Mouse (Mus musculus) E14TG2a.4 (cell line): ENCODE results near the gene Wfdc2.

ENCODE experiments used
- H3K27me3 ChIP-seq: 2 replicates; pipeline ENCODE4 v1.6.1; 2014; ENCODE audit warnings: low read length, control low read depth; ENCODE audit not compliant: insufficient read depth
- H3K36me3 ChIP-seq: 2 replicates; pipeline ENCODE4 v1.6.1; 2014; ENCODE audit warnings: low read length, control low read depth; ENCODE audit not compliant: insufficient read depth
- H3K4me1 ChIP-seq: replicated peaks from 2 replicates; pipeline ENCODE4 v1.6.1; 2014; ENCODE audit warnings: low read depth, low read length, control low read depth
- H3K4me3 ChIP-seq: replicated peaks from 2 replicates; pipeline ENCODE4 v1.5.1; 2014; ENCODE audit warnings: mild to moderate bottlenecking, low read length
- H3K9me3 ChIP-seq: 2 replicates; pipeline ENCODE4 v1.6.1; 2014; ENCODE audit warnings: low read length, control low read depth
- CTCF ChIP-seq: conservative IDR thresholded peaks from 2 replicates; pipeline ENCODE4 v1.5.1; 2014; ENCODE audit warnings: low read length
- NANOG ChIP-seq: IDR thresholded peaks from 2 replicates; pipeline ENCODE4 v1.6.1; 2014; ENCODE audit warnings: borderline replicate concordance, low read length, mixed read lengths
- POU5F1 ChIP-seq: IDR thresholded peaks from 2 replicates; pipeline ENCODE4 v1.6.1; 2014; ENCODE audit warnings: low read length, borderline replicate concordance

Wfdc2 gene

DNA sequence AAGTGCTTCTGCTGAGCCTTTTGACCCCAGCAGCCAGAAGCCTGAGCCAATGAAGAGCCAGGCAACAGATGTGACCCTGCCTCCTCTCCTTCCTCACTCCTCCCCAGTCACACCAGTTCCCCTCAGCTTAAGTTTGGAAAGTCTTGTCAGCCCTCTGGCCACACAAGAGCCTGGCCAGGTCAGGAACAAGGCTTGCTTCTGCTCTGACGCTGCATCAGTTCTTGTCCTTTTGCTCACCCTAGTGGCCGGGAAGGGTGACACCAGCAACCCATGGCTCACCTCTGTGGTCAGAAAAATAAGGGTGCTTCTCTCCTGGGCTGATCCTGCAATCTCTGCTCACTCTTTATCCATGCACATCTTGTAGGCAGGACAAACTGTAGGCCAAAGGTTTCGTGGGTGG is 41.4 kb upstream of the Wfdc2 start:
- TF ChIP-seq CTCF (peak; percentile 30; the same call in 1 of the 2 replicates), NANOG (no peak)
- H3K9me3 ChIP-seq, result peaks cover 26% of the 10 kb centered on the region
- H3K27me3 ChIP-seq, result no peaks in the 10 kb centered on the region
- H3K36me3 ChIP-seq, result no peaks in the 10 kb centered on the region
- H3K4me1 ChIP-seq, result peaks cover 36% of the 10 kb centered on the region
- no peak overlapping the region for H3K4me3 ChIP-seq

DNA sequence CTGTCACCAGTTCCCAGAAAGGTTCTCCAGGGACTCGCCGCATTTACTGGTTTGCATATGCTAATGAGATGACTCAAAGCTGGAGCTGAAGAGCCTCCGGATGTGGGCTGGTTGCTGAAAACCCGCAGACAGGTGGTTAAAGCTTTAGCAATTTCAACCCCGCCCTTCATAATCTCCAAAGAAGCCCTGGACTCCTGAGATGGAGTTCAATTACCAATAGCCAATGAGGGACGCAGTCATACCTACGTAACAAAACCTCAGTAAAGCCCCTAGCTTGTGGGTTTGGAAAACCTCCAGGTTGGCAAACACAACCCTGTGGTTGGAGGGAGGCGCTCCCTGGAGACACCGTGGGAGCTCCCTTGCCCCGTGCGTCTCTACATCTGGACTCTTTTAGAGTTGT is 40.4 kb upstream of the Wfdc2 start:
- Histone ChIP-seq H3K9me3 (peaks cover 37% of the 10 kb centered on the region), H3K36me3 (no peaks in the 10 kb centered on the region), H3K4me1 (peaks cover 36% of the 10 kb centered on the region), H3K27me3 (no peaks in the 10 kb centered on the region), H3K4me3 (peak overlapping the region; percentile 55)
- TF ChIP-seq NANOG (no peak), POU5F1 (no peak), CTCF (no peak)

DNA sequence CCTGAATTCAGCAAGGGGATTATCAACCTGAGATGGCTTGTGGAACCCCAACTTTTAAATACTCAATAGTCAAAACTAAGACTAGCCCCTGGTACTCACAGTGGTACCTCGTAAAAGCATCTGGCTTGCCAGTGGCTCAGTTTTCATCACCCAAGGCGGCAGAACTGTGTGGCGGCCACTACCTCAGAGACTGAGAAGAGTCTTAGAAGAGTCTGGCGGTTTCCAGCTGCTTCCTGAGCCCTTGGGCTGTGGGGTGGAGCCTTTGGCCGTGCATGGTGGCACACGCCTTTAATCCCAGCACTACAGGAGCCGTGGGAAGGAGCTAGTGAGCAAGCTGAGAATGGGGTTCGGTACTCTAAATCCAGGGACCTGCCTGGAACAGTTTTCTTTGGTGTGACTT is 39.9 kb upstream of the Wfdc2 start:
- peaks cover 36% of the 10 kb centered on the region for H3K4me1 ChIP-seq
- no peaks in the 10 kb centered on the region for H3K27me3 ChIP-seq
- no peak for TF ChIP-seq POU5F1
- no peaks in the 10 kb centered on the region for H3K36me3 ChIP-seq
- peak overlapping the region; percentile 55 for H3K4me3 ChIP-seq
- peaks cover 41% of the 10 kb centered on the region for H3K9me3 ChIP-seq

DNA sequence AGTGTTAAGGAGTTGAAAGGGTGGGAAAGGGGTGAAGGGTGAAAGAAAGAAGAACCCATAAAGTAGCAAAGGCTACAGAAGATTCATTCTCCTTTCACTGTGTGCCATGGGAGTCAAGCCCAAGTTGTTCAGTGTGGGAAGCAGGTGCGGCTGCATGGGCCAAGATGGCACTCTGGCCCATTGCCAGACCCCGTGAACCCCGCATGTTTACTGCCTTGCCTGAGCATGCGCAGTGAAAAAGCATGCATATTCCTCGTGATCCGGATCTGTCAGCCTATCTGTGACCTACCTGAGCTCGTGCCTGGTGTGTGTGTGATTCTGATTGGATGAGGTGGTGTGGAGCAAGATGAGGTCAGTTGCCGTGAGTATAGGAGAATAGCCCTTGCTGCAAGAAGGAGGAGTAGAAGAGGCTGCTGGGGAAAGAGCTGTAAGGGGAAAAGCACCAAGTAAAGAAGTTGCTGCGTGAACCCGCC is 38.9 kb upstream of the Wfdc2 start:
- Histone ChIP-seq H3K4me3 (no peak overlapping the region), H3K27me3 (no peaks in the 10 kb centered on the region), H3K4me1 (peaks cover 32% of the 10 kb centered on the region), H3K36me3 (no peaks in the 10 kb centered on the region), H3K9me3 (peaks cover 49% of the 10 kb centered on the region)
- TF ChIP-seq POU5F1 (no peak), CTCF (no peak), NANOG (no peak)

DNA sequence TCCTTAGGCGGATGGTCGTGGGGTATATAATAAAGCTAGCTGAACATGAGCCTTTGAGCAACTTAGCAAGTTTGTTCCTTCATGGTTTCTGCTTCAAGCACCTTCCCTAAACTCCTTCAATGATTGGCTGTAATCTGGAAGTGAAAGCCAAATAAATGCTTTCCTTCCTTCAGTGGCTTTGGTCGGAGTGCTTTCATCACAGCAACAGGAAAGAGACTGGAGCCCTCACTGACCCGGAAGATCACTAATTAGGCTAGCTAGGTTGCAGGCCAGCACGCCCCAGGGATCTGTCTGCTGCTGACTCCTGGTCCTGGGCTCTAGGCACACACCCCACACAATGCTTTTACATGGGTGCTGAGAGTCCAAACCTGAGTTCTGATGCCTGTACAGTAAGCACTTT is 33.7 kb upstream of the Wfdc2 start:
- H3K36me3 ChIP-seq, result no peaks in the 10 kb centered on the region
- TF ChIP-seq NANOG (no peak), POU5F1 (no peak), CTCF (no peak)
- H3K4me3 ChIP-seq, result no peak overlapping the region
- no peaks in the 10 kb centered on the region for H3K27me3 ChIP-seq
- peaks cover 41% of the 10 kb centered on the region for H3K9me3 ChIP-seq
- peaks cover 19% of the 10 kb centered on the region for H3K4me1 ChIP-seq

DNA sequence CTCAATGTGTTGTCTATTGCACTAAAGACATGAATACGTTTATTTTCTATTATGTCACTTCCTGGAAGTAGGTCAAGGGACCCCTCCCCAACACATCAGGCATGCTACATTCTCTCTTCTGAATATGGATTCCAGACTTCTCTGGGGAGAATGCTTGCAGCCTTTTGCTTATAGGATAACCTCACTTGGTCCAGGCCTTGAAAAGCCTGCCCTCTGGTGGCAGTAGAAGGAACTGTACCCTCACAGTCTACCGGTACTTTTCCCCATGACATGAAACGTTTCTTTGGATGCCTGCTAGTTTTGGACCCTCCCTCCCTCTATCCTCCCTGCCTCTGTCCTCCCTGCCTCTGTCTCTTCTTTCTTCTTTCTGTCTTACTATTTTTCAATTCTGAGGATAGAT is 31.0 kb upstream of the Wfdc2 start:
- TF ChIP-seq POU5F1 (no peak), CTCF (peak; percentile 96), NANOG (no peak)
- Histone ChIP-seq H3K36me3 (no peaks in the 10 kb centered on the region), H3K9me3 (peaks cover 19% of the 10 kb centered on the region), H3K4me3 (no peak overlapping the region), H3K4me1 (peaks cover 31% of the 10 kb centered on the region), H3K27me3 (no peaks in the 10 kb centered on the region)

DNA sequence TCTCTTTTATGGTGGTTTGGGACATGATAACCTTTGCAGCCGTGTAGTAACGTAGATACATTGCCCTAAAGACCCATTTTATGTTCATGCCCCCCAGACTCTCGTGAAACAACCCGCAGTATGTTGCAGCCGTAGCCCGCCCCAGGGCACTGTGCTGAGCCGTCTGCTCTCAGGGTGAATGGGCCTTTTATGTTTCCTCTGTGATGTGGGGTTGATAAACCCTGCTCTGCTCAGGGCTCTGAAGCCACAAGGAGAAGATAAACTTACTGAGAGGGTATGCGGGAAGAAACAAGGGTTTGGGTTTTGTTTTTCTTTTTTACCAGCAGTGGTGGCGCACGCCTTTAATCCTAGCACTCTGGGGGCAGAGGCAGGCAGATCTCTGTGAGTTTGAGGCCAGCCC is 27.9 kb upstream of the Wfdc2 start:
- TF ChIP-seq NANOG, result no peak
- TF ChIP-seq CTCF, result no peak
- TF ChIP-seq POU5F1, result no peak
- Histone ChIP-seq H3K36me3 (no peaks in the 10 kb centered on the region), H3K9me3 (no peaks in the 10 kb centered on the region), H3K4me1 (peaks cover 39% of the 10 kb centered on the region), H3K4me3 (no peak overlapping the region; the same call in 1 of the 2 replicates), H3K27me3 (0 out of 2 replicates have a peak, but pooled peaks cover under 1% of the 10 kb centered on the region)

DNA sequence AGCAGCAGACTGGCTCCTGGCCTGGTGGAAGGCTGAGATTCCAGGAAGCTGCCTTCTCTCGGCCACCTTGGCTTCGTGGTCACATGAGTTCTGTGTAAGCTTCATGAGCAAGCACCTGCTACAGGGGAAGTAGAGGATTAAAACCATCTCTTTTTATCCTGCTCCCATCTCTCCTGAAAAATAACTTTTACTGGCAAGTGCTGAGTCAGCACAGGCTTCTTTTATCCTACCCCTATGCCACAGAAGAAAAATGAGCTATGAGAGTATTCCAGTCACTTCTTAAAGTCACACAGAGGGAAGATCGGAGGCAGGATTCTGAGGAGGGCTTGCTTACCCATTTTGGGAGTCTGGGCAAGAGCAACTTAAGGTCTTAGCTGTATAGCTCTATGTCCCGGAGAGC is 25.2 kb upstream of the Wfdc2 start:
- Histone ChIP-seq H3K9me3 (no peaks in the 10 kb centered on the region), H3K36me3 (no peaks in the 10 kb centered on the region), H3K4me3 (no peak overlapping the region), H3K27me3 (peaks cover 6% of the 10 kb centered on the region), H3K4me1 (peaks cover 42% of the 10 kb centered on the region)
- no peak for TF ChIP-seq POU5F1
- TF ChIP-seq NANOG, result no peak
- TF ChIP-seq CTCF, result no peak

DNA sequence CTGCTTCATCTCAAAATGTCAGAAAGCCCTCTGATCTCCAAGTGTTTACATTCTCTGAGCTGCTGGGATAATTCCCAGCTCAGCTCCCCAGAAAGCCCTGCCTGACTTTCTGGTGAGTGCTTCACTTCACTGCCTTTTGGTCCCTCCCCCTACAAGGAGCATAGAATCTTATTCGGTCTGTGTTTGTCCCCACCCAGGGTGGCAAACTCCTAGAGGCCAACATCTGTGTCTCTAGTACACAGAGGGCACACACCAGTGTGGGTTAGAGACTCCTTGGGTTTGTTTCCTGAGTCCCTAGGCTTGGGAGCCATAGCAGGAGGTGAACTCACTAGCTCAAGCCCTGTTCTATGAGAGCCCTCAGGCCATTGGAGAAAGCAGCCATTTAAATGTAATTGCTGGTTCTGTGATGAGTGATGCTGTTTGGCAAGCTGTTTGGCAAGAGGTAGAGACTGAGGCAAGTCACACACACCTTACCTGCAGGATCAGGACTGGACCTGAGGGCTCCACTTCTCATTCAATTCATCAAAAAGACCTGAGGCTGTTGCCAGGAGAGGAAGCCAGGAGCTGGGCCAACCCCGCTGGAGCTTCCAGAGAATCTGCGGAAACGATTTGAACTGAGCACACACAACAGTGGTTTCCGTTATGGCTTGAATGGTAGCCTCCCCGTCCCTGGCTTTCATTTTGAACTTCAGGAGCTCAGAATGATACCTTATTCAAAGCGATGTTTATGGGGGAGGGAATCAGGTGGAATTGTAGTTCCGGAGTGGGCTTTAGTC is 21.4 kb upstream of the Wfdc2 start:
- peaks cover 22% of the 10 kb centered on the region for H3K4me1 ChIP-seq
- TF ChIP-seq CTCF, result no peak
- TF ChIP-seq POU5F1, result no peak
- TF ChIP-seq NANOG, result no peak
- no peak overlapping the region for H3K4me3 ChIP-seq
- H3K36me3 ChIP-seq, result no peaks in the 10 kb centered on the region
- peaks cover 11% of the 10 kb centered on the region for H3K27me3 ChIP-seq
- peaks cover 12% of the 10 kb centered on the region for H3K9me3 ChIP-seq
